Mouse (Mus musculus) kidney, postnatal 10 days (tissue): ENCODE data around the gene Tspo2.
"Not testable (repeated sequence)": the region's sequence is repeated elsewhere in the genome, so short reads cannot be mapped to it uniquely, and the experiment has no call there.

ENCODE experiments used
- DNase-seq: peaks from one replicate; pipeline ENCODE4 v3.0.0; 2021; ENCODE audit warnings: mixed read lengths

Tspo2 gene

DNA sequence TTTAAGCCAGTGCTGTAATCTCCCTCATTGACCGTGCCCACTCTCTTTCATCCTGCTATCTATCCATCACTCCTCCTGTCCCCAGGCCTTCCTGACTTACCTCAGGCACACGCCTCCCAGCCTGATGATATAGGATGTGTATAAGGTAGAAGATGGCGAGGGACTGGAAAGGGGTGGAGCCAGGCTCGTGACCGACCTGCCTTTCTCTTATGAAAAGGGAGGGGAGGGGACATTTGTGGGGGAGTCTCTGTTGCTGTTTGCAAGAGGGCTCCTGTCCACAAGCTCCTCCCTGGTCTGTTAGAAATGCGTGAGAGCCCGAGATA lies at the start of gene Tspo2:
Tspo2 (minus strand) TSS at position 170 of the 323 bp plus-strand sequence.
- DNase-seq: no peak

DNA sequence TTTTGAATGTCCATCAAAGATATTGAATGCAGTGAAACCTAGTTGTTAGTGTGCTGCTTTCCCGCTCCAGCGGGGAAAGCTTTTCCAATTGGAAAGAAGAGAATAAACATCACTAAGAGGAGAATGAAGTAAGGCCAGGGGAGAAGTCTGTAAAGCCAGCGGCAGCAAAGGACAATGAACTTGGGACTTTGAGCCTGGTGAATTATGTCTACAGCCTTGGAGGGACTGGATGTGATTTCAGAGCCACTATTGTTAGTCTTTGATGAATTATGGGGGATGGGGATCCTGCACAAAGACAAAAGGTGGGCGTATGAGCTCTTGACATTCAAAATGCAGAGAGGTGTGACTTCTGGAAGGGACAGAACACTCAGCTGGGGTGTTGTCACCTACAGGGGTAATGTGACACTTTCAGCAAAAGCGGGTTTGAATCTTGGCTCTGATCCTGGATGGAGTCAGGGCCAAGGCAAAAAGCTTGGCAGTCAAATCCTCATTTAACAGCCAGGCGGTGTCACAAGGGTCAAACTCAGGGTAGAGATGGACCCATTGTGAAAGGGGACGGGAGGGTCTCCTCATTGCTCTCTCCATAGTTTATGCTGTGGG lies 49.6 kb upstream of the Tspo2 start:
- no peak for DNase-seq

DNA sequence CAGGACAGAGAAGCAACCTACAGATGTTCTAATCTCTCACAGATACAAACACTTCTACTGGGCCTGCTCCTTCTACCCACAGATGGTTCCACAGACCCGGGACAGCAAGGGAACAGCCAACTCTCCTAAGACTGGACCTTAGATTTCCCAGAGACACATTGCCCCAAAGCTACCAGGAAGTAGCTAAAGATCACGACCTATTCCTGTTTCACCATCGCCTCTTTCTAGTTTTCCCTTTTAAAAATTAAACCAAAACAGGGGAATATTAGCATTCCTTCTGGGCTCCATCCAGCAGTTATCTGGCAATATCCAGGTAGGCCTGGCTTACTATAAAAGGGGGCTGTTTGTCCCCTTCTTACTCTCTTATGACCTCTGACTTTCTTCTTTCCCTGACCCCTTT lies 46.7 kb upstream of the Tspo2 start:
- DNase-seq: no peak

DNA sequence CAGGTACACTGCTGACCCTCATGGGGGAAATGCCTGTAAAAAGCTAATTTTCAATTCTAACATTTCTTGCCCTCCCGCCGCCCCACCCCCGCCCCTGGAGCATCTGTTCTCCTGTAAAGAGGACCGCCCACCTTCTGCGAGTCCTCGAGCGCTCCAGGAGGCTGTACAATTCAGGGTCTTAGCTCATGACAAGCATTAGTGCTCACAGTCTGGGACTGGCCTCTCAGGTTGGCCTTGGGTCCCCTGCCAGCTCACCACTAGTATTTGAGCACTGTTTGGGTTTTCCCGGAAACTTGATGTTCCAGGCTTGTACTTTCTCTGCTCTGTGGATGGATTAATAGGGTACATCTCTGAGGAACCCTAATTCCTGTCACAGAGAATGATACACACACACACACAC lies 42.7 kb upstream of the Tspo2 start:
- no peak for DNase-seq

DNA sequence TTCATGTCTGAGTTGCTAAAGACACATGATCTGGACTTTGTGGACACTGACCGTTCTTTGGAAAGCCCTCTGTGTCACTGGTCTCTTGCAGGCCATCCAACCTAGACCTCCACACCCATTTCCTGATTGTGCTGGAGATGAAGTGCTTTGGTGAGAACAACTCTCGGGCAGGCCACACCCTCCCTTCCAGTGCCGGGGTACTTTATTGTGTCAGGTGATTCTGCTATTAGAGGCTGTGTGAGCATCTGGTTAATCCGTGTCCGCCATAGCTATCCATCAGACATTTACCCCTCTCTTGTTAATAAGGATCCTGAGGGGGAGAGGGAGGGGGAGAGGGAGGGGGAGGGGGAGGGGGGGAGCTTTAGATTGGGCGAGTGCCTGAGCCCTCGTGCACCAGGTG lies 42.3 kb upstream of the Tspo2 start:
- DNase-seq: no peak

DNA sequence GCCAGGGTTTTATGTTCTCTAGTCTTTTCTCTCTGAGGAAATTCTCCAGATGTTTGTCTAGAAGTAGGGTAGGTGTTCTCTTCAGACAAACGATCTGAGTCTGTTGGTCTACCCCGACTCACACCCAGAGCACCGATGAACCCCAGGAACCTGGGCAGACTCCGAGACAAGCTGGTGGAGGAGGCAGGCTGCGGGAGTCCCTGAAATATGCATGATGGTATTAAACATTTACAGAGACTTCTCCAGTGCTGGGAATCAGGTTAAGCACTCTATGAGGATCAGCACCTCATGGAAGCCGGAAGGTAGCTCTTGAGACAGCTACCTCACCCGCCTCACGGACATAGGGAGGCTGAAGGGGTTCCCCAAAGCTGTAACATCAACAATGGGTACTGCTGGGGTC lies 41.3 kb upstream of the Tspo2 start:
- peak; percentile 10 for DNase-seq

DNA sequence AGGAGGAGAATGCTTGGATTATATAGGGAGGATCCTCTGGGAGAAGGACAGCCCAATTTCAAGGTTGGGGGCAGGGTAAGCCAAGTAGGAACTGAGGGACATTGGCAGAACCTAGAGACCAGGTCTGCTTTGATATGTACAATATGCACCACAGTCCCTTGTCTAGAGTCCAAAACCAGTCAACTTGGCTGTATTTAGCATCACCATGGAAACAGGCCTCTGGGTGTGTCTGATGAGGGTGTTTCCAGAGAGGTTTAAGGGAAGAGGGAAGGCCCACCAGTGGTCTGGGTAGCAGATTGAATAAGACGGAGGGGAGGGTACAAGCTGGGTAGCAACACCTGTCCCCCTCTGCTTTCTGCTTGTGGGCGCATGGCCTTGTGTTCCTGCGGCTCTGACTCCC lies 38.1 kb upstream of the Tspo2 start:
- no peak for DNase-seq

DNA sequence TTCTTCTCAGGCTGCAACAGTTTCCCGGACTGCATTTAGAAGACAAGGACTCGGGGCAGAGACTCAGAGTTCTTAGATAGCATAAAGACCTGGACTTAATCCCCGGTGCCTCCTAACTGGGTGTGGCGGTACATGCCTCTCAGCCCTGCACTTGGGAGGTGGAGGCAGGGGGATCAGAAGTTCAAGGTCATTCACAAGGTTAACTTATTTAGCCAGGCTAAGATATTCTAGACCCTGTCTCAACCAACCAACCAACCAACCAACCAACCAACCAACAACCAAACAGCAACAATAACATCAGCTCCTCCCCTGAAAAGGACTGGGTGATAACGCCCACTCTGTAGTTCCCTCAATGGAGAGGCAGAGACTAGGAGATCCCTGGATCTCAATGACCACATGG lies 32.9 kb upstream of the Tspo2 start:
- DNase-seq: no peak

DNA sequence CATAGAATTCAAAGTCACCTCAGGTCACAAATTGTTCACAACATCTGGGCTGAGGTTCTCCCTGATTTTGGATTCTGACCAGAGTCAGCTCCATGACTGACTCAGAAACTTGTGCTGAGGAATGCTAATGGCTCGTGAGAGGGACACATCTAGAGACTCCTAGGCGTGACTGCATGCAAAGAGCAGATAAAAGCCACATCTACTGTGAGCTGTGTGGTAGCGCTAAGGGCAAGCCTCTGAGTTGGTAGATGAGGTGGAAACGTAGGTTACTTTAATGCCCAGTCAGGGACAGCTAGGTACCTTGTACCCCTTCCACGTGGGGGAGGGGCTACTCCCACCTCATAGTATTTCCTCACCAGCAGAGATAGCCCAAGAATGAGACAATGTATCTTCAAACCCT lies 32.4 kb upstream of the Tspo2 start:
- DNase-seq: no peak

DNA sequence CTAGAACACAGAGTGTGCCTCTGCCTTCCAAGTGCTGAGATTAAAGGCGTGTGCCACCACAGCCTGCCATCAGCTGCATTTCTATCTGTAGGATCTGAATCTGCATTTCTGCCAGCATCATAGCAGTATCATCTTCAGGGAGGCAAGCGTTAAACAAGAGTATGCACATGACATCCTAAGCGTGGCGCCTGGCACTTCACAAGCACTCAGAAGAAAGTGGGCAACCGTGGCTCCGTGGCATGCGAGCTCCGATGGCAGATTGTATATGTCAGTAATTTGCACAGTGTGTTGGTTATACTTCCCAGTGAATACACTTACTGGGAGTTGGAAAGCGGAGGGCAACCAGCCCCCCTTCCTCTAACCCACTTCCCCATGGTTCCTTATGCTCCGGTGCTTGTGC lies 28.6 kb upstream of the Tspo2 start:
- DNase-seq: no peak

DNA sequence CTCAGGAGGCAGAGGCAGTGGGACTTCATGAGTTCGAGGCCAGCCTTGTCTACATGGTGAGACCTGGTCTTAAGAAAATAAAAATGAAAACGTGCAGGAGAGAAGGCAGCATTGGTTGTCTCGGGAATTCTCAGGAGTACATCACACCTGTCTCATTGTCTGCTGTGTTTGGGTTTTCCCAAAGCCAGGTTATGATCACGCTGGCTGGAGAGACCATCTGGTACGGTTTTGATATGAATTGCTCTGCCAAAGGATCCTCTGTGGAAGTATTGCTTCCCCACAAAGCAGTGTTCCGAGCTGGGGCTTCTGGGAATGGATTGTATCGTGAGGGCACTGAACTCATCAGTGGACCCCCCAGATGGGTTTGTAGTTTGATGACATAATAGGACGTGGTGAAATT lies 24.1 kb upstream of the Tspo2 start:
- no peak for DNase-seq

DNA sequence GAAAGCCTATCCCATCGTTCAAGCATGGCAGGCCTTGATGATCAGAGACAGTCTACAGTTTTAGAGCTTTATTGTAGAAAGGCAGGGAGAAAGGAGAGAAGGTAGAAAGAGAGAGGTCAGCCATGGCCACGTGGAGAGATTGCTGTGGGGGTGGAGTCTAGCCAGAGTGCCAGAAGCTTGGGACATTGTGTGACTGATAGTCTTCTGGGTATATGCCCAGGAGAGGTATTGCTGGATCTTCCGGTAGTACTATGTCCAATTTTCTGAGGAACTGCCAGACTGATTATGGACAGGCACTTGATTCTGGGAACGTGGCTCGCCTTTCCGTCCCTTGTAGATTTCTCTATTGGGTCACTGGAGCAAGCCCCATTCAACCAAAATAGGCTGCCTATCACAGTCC lies 23.0 kb upstream of the Tspo2 start:
- DNase-seq: not testable (repeated sequence)

DNA sequence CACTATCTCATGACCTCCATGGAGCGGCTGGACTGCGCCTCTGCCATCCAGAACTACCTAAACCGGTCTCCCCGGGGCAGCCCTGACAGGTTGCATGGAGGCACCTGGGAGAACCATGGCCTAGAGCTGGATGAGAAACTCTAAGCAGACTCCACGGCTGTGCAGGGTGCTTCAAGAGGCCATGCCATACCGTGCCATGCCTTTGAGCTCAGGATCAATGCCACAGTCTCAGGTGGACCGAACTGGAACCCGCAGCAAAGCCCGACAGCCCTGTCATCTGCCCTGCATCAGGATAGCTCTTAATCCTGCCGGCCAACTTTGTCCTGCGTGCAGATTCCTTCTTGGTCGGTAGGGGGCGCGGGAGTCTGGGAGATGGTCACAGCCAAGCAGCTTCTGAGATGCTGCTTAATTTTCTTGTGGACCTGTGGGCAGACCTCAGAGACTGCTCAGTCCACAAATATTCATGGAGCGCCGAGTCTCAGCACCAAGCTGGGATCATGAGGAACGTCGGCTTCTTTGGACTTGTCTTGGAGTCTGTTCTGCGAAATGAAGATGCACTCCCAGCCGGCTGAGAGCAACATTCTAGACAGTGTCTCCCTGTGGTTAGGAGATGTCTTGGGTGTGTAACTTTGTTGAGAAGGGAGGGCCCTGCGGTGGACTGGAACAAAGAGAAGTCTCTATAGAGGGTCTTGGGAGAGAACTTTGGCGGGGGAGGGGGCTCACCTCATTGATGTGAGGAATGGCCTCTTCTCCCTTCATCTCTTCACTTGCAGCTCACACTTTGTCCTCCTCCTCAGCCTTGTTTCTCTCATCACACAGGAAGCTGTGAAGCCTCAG lies 16.3 kb upstream of the Tspo2 start:
- peak; percentile 91 for DNase-seq

DNA sequence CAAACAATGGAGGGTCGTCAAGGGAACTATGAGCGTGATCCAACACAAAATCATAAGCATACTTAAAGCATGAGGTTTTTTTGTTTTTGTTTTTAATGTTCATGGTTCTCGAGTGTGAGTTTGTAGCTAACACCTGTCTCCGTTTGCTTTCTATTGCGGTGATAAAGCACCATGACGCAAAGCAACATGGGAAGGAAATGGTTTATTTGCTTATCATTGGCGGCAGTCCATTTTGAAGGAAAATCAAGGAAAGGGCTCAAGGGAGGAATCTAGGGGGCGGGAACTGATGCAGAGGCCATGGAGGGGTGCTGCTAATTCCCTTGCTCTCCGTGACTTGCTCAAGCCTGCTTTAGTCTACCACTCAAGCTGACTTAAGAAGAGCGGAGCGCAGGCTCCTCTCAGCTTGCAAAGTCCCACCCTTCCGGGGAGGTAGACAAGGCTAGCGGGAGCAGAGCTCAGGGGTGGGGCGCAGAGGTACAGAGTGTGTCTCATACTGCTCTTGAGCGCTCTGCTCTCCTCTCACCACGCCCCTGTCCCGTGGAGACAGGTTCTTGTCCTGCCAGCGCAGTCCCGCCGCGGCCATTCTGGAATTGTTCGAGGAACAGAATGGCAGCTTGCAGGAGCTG lies 15.6 kb upstream of the Tspo2 start:
- no peak for DNase-seq

DNA sequence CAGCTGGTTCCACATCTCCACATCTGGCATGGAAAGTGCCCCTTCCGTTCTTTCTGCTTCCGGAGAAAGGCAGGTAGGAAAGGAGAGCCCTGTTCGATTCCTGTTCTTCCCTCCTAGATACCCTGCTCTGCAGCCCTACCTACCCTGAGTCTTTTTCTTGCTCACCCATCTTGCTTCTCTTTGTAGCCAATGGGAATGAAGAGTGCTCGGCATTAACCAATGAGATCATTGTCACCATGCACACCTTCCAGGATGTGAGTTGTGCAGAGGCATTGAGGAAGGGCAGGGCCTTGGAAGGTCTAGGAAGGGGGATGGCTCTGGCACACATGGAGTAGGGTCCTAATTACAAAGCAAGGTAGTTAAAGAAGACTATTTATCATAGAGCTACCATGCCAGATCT lies 12.1 kb upstream of the Tspo2 start:
- no peak for DNase-seq

DNA sequence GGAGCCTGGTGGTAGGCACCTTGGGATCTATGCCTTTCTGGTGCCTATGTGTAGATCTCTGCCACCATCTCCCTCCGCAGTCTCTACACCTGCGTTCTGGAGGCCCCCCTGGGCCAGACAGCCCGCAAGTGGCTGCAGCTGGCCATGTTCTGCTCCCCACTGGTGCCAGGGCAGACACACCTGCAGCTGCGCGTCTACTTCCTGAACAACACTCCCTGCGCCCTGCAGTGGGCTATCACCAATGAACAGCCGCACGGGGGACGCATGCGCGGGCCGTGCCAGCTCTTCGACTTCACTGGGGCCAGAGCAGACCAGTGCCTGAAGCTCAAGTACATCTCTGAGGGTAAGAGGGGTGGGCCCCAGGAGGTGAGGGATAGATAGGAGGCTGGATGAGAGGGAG lies 10.8 kb upstream of the Tspo2 start:
- DNase-seq: no peak

DNA sequence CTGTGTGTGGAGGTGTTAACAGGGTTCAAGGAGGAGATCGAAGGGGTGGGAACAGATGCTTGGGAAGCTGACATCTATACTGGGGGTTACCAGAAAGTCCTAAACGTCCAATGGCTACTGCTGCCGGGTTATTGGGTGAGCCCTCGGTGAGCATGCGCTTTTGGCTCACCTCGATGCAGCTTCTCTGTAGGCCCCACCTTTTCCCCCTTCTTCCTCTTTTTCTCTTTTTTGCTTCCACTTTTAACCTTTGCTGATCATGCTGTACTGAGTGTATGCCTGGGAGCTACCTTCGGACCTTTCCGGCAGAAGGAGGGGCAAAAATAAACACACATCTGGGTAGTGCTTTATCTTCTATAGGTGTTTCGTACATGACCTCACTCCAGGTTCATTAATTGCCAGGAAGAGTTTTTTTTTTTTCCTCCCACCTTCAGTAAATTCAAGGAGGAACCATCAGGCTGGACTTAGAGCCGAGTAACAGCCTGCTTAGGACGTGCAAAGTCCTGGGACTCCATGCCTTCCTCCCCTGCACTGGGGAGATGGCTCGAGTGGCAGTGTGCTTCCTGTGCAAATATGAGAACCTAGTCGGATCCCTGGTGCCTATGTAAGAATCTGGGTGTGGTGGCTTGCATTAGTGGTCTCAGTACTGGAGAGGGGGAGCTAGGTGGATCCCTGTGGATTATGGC lies 6.8 kb upstream of the Tspo2 start:
- no peak for DNase-seq

DNA sequence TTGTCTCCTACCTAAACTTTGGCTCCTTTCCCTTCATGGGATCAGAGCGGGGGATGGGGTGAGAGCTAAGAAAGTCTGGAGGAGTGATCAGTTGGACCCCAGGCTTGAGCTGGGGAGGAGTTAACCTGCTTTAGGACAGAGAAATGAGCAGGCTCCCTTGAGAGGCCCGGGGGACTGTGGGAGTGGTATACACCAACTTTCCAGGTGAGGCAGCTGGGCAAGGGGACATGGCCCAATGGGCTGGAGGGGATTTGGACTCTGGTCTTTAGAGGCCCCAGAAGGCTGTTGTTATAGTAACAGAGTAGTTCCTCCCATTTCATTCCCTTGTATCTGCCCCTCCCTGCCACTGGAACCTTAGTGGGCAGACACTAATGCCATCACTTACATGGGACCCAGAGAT lies 4.6 kb upstream of the Tspo2 start:
- no peak for DNase-seq

DNA sequence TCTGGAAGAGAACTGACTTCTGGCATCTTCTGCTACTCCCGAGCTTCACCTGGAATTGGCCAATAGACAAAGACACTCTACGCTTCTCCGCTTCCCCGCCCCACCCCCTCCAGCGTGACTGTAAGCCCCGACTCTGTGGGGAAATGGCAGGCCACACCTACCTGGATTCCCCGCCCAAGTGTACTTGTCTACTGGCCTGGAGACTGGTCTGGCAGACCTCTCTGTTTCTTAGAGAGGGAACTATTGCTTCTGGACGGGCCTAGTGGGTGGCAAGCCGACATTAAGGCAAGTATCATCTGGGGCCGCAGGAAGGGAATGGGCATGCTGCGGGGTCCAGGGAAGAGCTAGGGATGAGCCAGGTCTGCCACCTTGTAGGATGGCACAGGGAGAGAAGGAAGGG lies 3.4 kb upstream of the Tspo2 start, which contains the start of gene Unc5cl:
Unc5cl (plus strand) TSS at position 214 of the 400 bp plus-strand sequence.
- peak; percentile 35 for DNase-seq

DNA sequence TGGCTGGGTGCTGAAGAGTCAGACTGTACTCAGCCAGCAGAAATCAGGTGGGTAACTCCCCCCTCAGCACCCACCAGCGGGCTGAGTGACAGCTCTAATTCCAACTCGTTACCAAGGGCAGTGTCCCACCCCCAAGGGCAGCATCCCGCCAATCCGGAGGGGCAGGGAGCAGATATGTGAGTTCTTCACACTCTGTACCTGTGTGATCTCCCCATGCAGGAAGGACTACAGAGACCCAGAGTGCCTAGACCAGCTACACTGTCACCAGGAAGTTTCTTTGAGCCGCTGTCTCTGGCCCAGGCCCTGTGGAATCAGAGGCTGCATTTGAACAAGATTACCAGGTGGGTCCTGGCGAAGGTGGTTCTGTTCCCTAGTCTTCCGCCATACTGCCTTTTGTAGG lies 2.9 kb upstream of the Tspo2 start:
- DNase-seq: no peak

DNA sequence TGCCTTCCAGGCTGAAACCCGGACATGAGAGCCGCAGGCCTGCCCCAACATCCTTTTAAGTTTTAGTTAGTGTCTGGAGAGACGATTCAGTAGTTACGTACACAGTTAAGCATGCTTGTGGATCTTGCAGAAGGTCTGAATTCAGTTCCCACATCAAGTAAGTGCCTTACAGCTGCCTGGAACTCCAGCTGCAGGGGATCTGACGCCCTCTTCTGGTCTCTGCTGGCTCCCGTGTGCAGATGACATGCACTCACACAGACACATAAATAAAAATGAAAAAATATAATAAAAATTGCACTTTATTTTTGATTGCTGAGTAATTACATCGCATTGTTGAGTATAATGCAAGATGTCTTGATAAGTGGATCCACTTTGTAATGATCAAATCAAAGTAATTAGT lies 2.2 kb upstream of the Tspo2 start:
- DNase-seq: no peak

DNA sequence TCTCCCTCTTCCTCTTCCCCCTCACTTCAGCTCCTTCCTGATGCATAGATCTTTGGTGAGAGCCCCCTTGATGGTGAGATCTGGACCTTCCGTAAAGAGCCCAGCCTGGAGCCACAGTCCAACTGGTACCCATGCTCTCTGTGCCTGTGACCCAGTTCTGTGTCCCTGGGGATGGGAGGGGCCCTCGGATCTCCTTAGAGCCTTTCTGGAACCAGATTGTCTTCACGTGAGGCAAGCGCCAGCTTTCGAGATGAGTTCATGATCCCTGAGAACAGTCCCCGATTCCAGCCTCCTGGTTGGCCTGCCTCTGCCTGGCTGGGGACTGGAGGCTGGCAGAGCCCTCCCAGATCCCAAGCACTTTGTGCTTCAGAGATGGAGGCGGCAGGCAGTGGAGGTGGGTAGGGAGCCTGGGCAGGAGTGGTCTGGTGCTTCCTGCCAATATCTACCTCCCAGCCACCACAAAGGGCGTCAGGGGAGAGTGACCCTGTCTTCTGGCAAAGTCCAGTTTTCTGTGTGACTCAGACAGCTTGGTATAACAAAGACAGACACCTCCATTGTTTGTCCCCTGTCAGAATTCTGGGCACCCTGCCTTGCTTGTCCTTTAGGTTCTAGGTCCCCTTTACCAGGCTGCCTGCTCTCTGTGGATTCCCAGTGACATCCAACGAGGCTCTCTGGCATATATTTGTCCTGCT lies 577 bp upstream of the Tspo2 start:
- no peak for DNase-seq

DNA sequence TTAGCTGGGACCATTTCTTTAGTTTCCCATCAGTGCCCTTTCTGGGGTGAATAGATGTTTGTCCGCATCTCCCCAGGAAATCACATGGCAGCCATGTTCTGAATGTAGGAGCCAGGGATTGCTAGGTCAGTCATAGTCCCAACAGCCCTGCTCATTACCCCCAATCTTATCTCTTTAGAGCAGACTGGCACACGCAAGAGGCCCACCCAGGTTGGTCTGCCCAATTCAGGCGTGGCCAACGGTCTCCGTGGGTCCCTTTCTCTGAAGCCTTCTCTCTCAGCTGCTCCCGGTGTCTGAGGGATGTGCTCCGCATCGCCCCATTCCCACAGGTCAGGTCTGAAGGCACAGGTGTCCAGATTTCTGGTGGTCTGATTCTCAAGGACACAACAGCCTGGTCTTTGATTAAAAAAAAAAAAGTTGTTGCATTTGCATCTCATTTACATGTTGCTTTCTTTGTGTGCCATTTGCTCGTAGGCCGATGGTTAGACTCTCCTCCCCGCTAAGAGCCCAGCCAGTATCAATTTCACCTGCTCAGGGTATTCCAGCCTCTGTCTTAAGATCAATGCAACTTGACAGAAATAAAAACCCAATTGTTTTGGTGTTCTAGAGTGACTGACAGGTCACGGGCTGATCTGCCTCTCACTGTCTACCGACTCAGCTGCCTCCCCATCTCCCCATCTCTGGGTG lies 513 bp downstream of the Tspo2 start:
- no peak for DNase-seq
